Mouse (Mus musculus) midbrain, embryonic 15.5 days (tissue): ENCODE measurements around the gene Phxr2. TPM values are rescaled to one million over a fixed set of nuclear protein-coding genes. Genes with fewer than 3 reads are reported as not detected.
"Not testable (repeated sequence)": the region's sequence is repeated elsewhere in the genome, so short reads cannot be mapped to it uniquely, and the experiment has no call there.

Source experiments
- ATAC-seq: fragments of 200-750 bp; cut with Nextera tagmentation; replicated peaks from 2 replicates; pipeline ENCODE4 v1.8.0; 2017; ENCODE audit warnings: moderate TSS enrichment
- H3K27ac ChIP-seq: fragments of 300-500 bp; sonication (generic); 2 replicates; pipeline ENCODE4 v1.5.1; 2015; ENCODE audit warnings: mild to moderate bottlenecking, inconsistent platforms
- H3K27me3 ChIP-seq: fragments of 300-500 bp; sonication (generic); replicated peaks from 2 replicates; pipeline ENCODE4 v1.6.1; 2015; ENCODE audit warnings: inconsistent platforms
- H3K36me3 ChIP-seq: fragments of 300-500 bp; sonication (generic); replicated peaks from 2 replicates; pipeline ENCODE4 v1.6.1; 2015; ENCODE audit warnings: inconsistent platforms
- H3K4me1 ChIP-seq: fragments of 300-500 bp; sonication (generic); 2 replicates; pipeline ENCODE4 v1.6.1; 2015; ENCODE audit warnings: inconsistent platforms
- H3K4me2 ChIP-seq: fragments of 300-500 bp; sonication (generic); 2 replicates; pipeline ENCODE4 v1.6.1; 2015; ENCODE audit warnings: inconsistent platforms, mild to moderate bottlenecking, moderate library complexity
- H3K4me3 ChIP-seq: fragments of 300-500 bp; sonication (generic); 2 replicates; pipeline ENCODE4 v1.5.1; 2015; ENCODE audit warnings: mild to moderate bottlenecking, inconsistent platforms
- H3K9ac ChIP-seq: fragments of 300-500 bp; sonication (generic); 2 replicates; pipeline ENCODE4 v1.6.1; 2015; ENCODE audit warnings: mild to moderate bottlenecking, inconsistent platforms
- H3K9me3 ChIP-seq: fragments of 300-500 bp; sonication (generic); 2 replicates; pipeline ENCODE4 v1.6.1; 2016; ENCODE audit warnings: inconsistent platforms
- WGBS: fragments of 180-500 bp; shearing (Covaris S2); methylation state at CpG from one replicate; pipeline ENCODE4 v1.1.7; 2015; ENCODE audit warnings: mixed read lengths; 5-methylcytosine and 5-hydroxymethylcytosine counted together
- polyA plus RNA-seq: library from polyadenylated mRNA; unstranded; fragments of >200 nt; fragmentation: Nextera tagmentation; extraction: Ambion mirVana; gene quantifications from 2 replicates; pipeline ENCODE4 v1.2.1, GENCODE M21; 2015

Gene Phxr2
- polyA plus RNA-seq, 1 experiment from 2014 or later, result not detected

- H3K27ac ChIP-seq, H3K36me3 ChIP-seq, H3K9me3 ChIP-seq, H3K4me1 ChIP-seq, H3K9ac ChIP-seq, ATAC-seq, H3K4me3 ChIP-seq, H3K4me2 ChIP-seq, H3K27me3 ChIP-seq: not testable (repeated sequence)
- WGBS, result 96% methylated on average over 10 of the region's 10 CpGs
These were observed 31.6 kb upstream of the Phxr2 start for GRCm38 (mm10) chr10:99157697-99158096.

DNA sequence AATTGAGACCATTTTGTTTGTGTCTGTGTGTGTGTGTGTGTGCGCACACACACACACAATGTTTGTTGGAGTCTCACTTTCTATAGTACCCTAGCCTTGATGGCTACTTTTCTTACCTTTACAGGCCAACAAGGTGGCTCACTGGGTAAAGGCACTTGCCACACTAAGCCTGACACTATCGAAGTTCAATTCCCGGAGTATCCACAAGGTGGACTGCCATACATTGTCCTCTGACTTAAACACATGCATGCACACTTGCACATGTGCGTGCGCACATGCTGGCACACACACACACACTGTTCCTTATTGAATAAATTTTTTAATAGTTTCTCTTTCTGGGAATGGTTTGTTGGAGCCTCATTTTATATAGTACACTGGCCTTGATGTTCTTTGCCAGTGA lies 30.7 kb upstream of the Phxr2 start:
- Histone ChIP-seq H3K27ac (no peak overlapping the region), H3K4me1 (no peaks in the 10 kb centered on the region), H3K27me3 (no peaks in the 10 kb centered on the region), H3K4me3 (no peak overlapping the region), H3K36me3 (no peaks in the 10 kb centered on the region), H3K9me3 (no peaks in the 10 kb centered on the region), H3K9ac (no peak overlapping the region), H3K4me2 (no peak overlapping the region)
- WGBS, result 92% methylated on average over 5 of the region's 5 CpGs
- ATAC-seq, result no peak

GRCm38 (mm10) chr10:99154635-99155034 lies 28.5 kb upstream of the Phxr2 start:
- Histone ChIP-seq H3K9me3 (no peaks in the 10 kb centered on the region), H3K4me2 (no peak overlapping the region), H3K4me3 (no peak overlapping the region), H3K36me3 (no peaks in the 10 kb centered on the region), H3K4me1 (no peaks in the 10 kb centered on the region), H3K9ac (no peak overlapping the region), H3K27ac (no peak overlapping the region), H3K27me3 (no peaks in the 10 kb centered on the region)
- ATAC-seq, result no peak
- 89% methylated on average over 8 of the region's 8 CpGs for WGBS

DNA sequence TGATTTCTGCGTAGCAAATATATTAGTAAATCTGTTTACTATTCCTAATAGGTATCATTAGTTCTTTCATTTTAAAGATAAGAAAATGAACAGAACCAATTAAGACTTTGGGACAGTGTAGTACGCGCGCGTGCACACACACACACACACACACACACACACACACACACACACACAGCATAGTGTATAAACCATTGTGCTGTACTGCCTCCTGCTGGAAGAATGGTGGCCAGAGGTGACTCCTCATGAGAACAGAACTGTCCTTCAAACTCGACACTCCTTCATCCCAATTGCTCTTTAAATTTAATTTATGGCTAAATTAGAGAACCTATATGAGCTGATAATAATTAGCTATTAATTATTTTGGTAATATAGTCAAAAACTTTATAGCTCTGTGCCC lies 25.9 kb upstream of the Phxr2 start:
- WGBS, result 92% methylated on average over 6 of the region's 6 CpGs
- no peaks in the 10 kb centered on the region for H3K9me3 ChIP-seq
- no peak overlapping the region for H3K4me2 ChIP-seq
- no peak overlapping the region for H3K9ac ChIP-seq
- no peak for ATAC-seq
- no peaks in the 10 kb centered on the region for H3K27me3 ChIP-seq
- no peaks in the 10 kb centered on the region for H3K4me1 ChIP-seq
- H3K36me3 ChIP-seq, result no peaks in the 10 kb centered on the region
- no peak overlapping the region for H3K4me3 ChIP-seq
- H3K27ac ChIP-seq, result no peak overlapping the region

DNA sequence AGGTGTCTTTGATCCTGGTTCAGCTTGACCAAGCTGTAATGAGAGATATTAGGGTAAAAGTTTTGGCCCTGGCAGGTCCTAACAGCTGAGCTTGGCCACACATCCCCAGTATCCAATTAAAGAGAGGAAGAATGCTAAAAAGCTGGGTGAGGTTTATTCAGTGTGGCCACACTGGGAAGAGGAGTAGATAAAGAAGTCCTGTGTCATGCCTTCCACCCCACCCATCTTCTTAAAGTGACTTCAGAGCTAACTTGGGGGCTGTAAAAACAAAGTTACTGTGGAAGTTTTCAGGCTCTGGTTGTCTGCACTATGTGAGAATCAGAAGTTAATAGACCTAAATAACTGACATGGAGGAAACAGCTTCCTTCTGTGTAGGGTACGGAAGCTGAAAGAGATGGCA lies 25.5 kb upstream of the Phxr2 start:
- WGBS, result 96% methylated on average over 1 of the region's 1 CpGs
- Histone ChIP-seq H3K27ac (no peak overlapping the region), H3K9me3 (no peaks in the 10 kb centered on the region), H3K4me1 (no peaks in the 10 kb centered on the region), H3K9ac (no peak overlapping the region), H3K27me3 (no peaks in the 10 kb centered on the region), H3K36me3 (no peaks in the 10 kb centered on the region), H3K4me3 (no peak overlapping the region), H3K4me2 (no peak overlapping the region)
- ATAC-seq, result no peak

- H3K27me3 ChIP-seq, result no peaks in the 10 kb centered on the region
- H3K9ac ChIP-seq, result no peak overlapping the region
- no peaks in the 10 kb centered on the region for H3K9me3 ChIP-seq
- no peak overlapping the region for H3K4me2 ChIP-seq
- no peak for ATAC-seq
- 96% methylated on average over 6 of the region's 6 CpGs for WGBS
- H3K4me1 ChIP-seq, result no peaks in the 10 kb centered on the region
- no peak overlapping the region for H3K27ac ChIP-seq
- H3K4me3 ChIP-seq, result no peak overlapping the region
- 0 out of 2 replicates have a peak, but pooled peaks cover 3% of the 10 kb centered on the region for H3K36me3 ChIP-seq
These were observed 23.9 kb upstream of the Phxr2 start for GRCm38 (mm10) chr10:99150016-99150415.

GRCm38 (mm10) chr10:99146596-99146995 lies 20.5 kb upstream of the Phxr2 start:
- H3K9ac ChIP-seq, result no peak overlapping the region
- no peak overlapping the region for H3K4me3 ChIP-seq
- 0 out of 2 replicates have a peak, but pooled peaks cover 3% of the 10 kb centered on the region for H3K36me3 ChIP-seq
- ATAC-seq, result no peak
- no peaks in the 10 kb centered on the region for H3K27me3 ChIP-seq
- H3K4me2 ChIP-seq, result no peak overlapping the region
- H3K27ac ChIP-seq, result no peak overlapping the region
- no peaks in the 10 kb centered on the region for H3K4me1 ChIP-seq
- no peaks in the 10 kb centered on the region for H3K9me3 ChIP-seq
- 92% methylated on average over 8 of the region's 8 CpGs for WGBS

- Histone ChIP-seq H3K9ac (no peak overlapping the region), H3K27ac (no peak overlapping the region), H3K4me2 (no peak overlapping the region), H3K4me1 (no peaks in the 10 kb centered on the region), H3K4me3 (no peak overlapping the region), H3K36me3 (0 out of 2 replicates have a peak, but pooled peaks cover 3% of the 10 kb centered on the region), H3K27me3 (no peaks in the 10 kb centered on the region), H3K9me3 (no peaks in the 10 kb centered on the region)
- ATAC-seq, result no peak
- WGBS, result 84% methylated on average over 8 of the region's 8 CpGs
These were observed 19.5 kb upstream of the Phxr2 start for GRCm38 (mm10) chr10:99145611-99146010.

DNA sequence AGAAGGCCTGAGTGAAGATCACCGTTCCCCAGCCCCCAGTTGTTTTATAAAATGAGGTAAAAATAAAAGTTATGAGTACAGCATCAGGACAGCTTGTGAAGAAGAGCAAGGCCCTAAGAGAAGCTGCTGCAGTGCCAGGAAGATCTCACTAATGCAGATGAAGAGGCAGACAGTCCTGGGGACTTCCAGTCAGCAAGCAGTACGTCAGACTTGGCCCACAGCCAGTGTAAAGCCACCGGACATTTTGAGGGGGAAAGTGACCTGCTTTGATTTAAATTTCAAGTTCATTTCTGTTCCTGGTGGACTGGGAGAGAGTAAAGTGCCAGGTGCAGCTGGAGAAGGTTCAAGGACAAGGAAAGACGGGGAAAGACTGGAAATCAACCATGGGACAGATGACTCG lies 10.2 kb upstream of the Phxr2 start:
- no peak overlapping the region for H3K27ac ChIP-seq
- no peaks in the 10 kb centered on the region for H3K9me3 ChIP-seq
- no peaks in the 10 kb centered on the region; the same call in 1 of the 2 replicates for H3K36me3 ChIP-seq
- H3K4me1 ChIP-seq, result no peaks in the 10 kb centered on the region
- H3K27me3 ChIP-seq, result no peaks in the 10 kb centered on the region
- 55% methylated on average over 5 of the region's 5 CpGs for WGBS
- no peak for ATAC-seq
- no peak overlapping the region for H3K4me3 ChIP-seq
- H3K4me2 ChIP-seq, result no peak overlapping the region
- no peak overlapping the region for H3K9ac ChIP-seq

DNA sequence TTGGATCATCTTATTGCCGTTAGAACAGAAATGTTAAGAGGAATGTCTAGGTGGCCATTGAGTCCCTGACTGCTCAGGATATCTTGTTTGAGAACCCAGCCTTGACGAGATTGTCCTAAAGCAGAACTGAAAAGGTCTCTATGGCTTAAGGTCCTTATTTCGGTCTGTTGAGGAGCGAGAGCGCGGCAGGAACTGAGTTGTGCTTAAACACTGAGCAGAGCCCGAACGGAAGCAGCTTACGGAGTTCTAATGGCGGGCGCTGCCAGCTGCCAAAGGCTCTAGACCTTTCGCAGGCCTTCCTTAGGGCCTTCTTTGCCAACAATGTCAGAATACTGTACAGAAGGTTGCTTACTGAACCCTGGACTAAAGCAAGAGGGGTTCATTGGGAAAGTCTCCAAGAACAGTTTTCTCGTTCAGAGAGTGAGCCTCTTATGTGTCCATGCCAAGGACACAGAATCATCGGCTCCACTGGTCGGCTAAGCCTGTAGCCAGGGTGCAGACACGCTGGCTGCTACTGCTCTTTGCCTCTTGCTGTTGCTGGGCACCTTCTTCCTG lies 7.3 kb upstream of the Phxr2 start:
- ATAC-seq, result no peak
- 93% methylated on average over 16 of the region's 16 CpGs for WGBS
- Histone ChIP-seq H3K9me3 (no peaks in the 10 kb centered on the region), H3K27ac (no peak overlapping the region), H3K9ac (no peak overlapping the region), H3K4me2 (no peak overlapping the region), H3K27me3 (no peaks in the 10 kb centered on the region), H3K4me1 (no peaks in the 10 kb centered on the region), H3K36me3 (no peaks in the 10 kb centered on the region), H3K4me3 (no peak overlapping the region)

DNA sequence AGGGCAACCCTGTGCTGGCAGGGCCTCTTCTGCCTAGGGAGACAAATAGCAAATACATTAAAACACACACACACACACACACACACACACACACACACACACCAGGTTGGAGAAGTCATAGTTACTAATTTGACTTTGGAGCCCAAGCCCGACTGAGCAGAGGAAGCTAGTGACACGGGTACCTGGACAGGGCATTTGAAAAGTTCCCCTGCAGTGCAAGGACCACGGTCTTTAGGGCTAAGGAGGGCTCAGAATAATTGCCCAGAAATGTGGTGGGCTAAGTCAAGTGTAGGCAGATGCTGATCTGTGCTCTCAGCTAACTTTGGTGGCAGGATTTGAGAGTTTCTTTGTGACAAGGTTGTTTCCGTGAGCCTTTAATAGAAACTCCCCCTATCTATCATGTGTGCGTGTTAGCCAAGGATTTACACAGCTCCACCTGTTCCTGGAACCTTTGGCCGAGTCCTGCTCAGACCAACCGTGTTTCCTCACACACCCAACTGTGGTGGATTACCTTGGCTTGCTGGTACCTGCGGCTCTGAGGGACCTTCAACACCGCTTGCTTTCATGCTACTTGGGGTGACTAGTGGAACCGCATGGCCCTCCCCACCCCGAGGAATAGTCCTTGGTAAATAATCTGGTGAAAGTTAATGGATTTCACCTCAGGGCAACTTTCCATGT lies 6.6 kb upstream of the Phxr2 start:
- Histone ChIP-seq H3K36me3 (no peaks in the 10 kb centered on the region), H3K9me3 (no peaks in the 10 kb centered on the region), H3K4me2 (no peak overlapping the region), H3K27ac (no peak overlapping the region), H3K27me3 (no peaks in the 10 kb centered on the region), H3K9ac (no peak overlapping the region), H3K4me3 (no peak overlapping the region), H3K4me1 (no peaks in the 10 kb centered on the region)
- no peak for ATAC-seq
- 92% methylated on average over 11 of the region's 11 CpGs for WGBS

GRCm38 (mm10) chr10:99132189-99132588 lies 6.1 kb upstream of the Phxr2 start:
- H3K4me2 ChIP-seq, result no peak overlapping the region
- no peaks in the 10 kb centered on the region for H3K36me3 ChIP-seq
- H3K9ac ChIP-seq, result no peak overlapping the region
- H3K4me3 ChIP-seq, result no peak overlapping the region
- 67% methylated on average over 6 of the region's 6 CpGs for WGBS
- ATAC-seq, result 0 out of 2 replicates have a peak, but pooled peaks have one; percentile 43
- H3K4me1 ChIP-seq, result no peaks in the 10 kb centered on the region
- no peak overlapping the region for H3K27ac ChIP-seq
- H3K9me3 ChIP-seq, result no peaks in the 10 kb centered on the region
- no peaks in the 10 kb centered on the region for H3K27me3 ChIP-seq

GRCm38 (mm10) chr10:99131298-99131697 lies 5.2 kb upstream of the Phxr2 start:
- no peaks in the 10 kb centered on the region for H3K4me1 ChIP-seq
- no peaks in the 10 kb centered on the region; the same call in 1 of the 2 replicates for H3K36me3 ChIP-seq
- no peaks in the 10 kb centered on the region for H3K9me3 ChIP-seq
- H3K27me3 ChIP-seq, result no peaks in the 10 kb centered on the region
- no peak for ATAC-seq
- H3K4me2 ChIP-seq, result no peak overlapping the region
- H3K4me3 ChIP-seq, result no peak overlapping the region
- no peak overlapping the region for H3K9ac ChIP-seq
- H3K27ac ChIP-seq, result no peak overlapping the region
- WGBS, result 40% methylated on average over 5 of the region's 5 CpGs
